Mouse (Mus musculus): ENCODE measurements around the gene Tia1. TPM values are rescaled to one million over a fixed set of nuclear protein-coding genes. Genes with fewer than 3 reads are reported as not detected.
A peak's percentile ranks its signal among the peaks of the same experiment; 100 is the strongest.

The Tia1 gene
- polyA plus RNA-seq, 1 experiment, result 331 TPM

GRCm38 (mm10) chr6:86400972-86401371, 3.0 kb upstream of the Tia1 start:
- DNase-seq (ENCODE audit: low read depth), result peak; percentile 84
- TF ChIP-seq POLR2A (IDR thresholded peaks at IDR 0.05; ENCODE audit: borderline replicate concordance, extremely low read depth, insufficient read depth, insufficient read length, poor library complexity, severe bottlenecking) (no peak), CTCF (IDR thresholded peaks at IDR 0.05; ENCODE audit: borderline replicate concordance, extremely low read depth, insufficient read depth, insufficient read length) (peak; percentile 70; the same call in 1 of the 2 replicates)

- TF ChIP-seq POLR2A (IDR thresholded peaks at IDR 0.05; ENCODE audit: borderline replicate concordance, extremely low read depth, insufficient read depth, insufficient read length, poor library complexity, severe bottlenecking), result no peak
- no peak for TF ChIP-seq CTCF (IDR thresholded peaks at IDR 0.05; ENCODE audit: borderline replicate concordance, extremely low read depth, insufficient read depth, insufficient read length)
- DNase-seq (ENCODE audit: low read depth), result no peak
These were observed 1.1 kb upstream of the Tia1 start for GRCm38 (mm10) chr6:86402681-86403607.

- TF ChIP-seq CTCF (IDR thresholded peaks at IDR 0.05; ENCODE audit: borderline replicate concordance, extremely low read depth, insufficient read depth, insufficient read length) (no peak), POLR2A (IDR thresholded peaks at IDR 0.05; ENCODE audit: borderline replicate concordance, extremely low read depth, insufficient read depth, insufficient read length, poor library complexity, severe bottlenecking) (no peak)
These were observed 305 bp upstream of the Tia1 start for GRCm38 (mm10) chr6:86403728-86404099.

GRCm38 (mm10) chr6:86404996-86405395, 977 bp downstream of the Tia1 start:
- peak; percentile 62 for DNase-seq (ENCODE audit: low read depth)
- TF ChIP-seq POLR2A (IDR thresholded peaks at IDR 0.05; ENCODE audit: borderline replicate concordance, extremely low read depth, insufficient read depth, insufficient read length, poor library complexity, severe bottlenecking) (no peak), CTCF (IDR thresholded peaks at IDR 0.05; ENCODE audit: borderline replicate concordance, extremely low read depth, insufficient read depth, insufficient read length) (no peak)

More at GRCm38 (mm10) chr6:86403728-86404099, 305 bp upstream of the Tia1 start:
- DNase-seq (ENCODE audit: low read depth), result peak; percentile 93

- no peak for TF ChIP-seq POLR2A (IDR thresholded peaks at IDR 0.05; ENCODE audit: borderline replicate concordance, extremely low read depth, insufficient read depth, insufficient read length, poor library complexity, severe bottlenecking)
- no peak for TF ChIP-seq CTCF (IDR thresholded peaks at IDR 0.05; ENCODE audit: borderline replicate concordance, extremely low read depth, insufficient read depth, insufficient read length)
- DNase-seq (ENCODE audit: low read depth), result peak; percentile 20
These were observed 2.3 kb downstream of the Tia1 start for GRCm38 (mm10) chr6:86406306-86406705.

GRCm38 (mm10) chr6:86418711-86419110, 14.7 kb downstream of the Tia1 start:
- DNase-seq (ENCODE audit: low read depth), result no peak
- TF ChIP-seq POLR2A (IDR thresholded peaks at IDR 0.05; ENCODE audit: borderline replicate concordance, extremely low read depth, insufficient read depth, insufficient read length, poor library complexity, severe bottlenecking), result no peak
- no peak for TF ChIP-seq CTCF (IDR thresholded peaks at IDR 0.05; ENCODE audit: borderline replicate concordance, extremely low read depth, insufficient read depth, insufficient read length)

GRCm38 (mm10) chr6:86419239-86419638, 15.2 kb downstream of the Tia1 start:
- no peak for DNase-seq (ENCODE audit: low read depth)

GRCm38 (mm10) chr6:86420491-86420890, 16.5 kb downstream of the Tia1 start:
- no peak for DNase-seq (ENCODE audit: low read depth)
- TF ChIP-seq CTCF (IDR thresholded peaks at IDR 0.05; ENCODE audit: borderline replicate concordance, extremely low read depth, insufficient read depth, insufficient read length), result peak; percentile 34; the same call in 1 of the 2 replicates
- no peak for TF ChIP-seq POLR2A (IDR thresholded peaks at IDR 0.05; ENCODE audit: borderline replicate concordance, extremely low read depth, insufficient read depth, insufficient read length, poor library complexity, severe bottlenecking)

More at GRCm38 (mm10) chr6:86419239-86419638, 15.2 kb downstream of the Tia1 start:
- TF ChIP-seq POLR2A (IDR thresholded peaks at IDR 0.05; ENCODE audit: borderline replicate concordance, extremely low read depth, insufficient read depth, insufficient read length, poor library complexity, severe bottlenecking) (no peak), CTCF (IDR thresholded peaks at IDR 0.05; ENCODE audit: borderline replicate concordance, extremely low read depth, insufficient read depth, insufficient read length) (no peak)

- TF ChIP-seq CTCF (IDR thresholded peaks at IDR 0.05; ENCODE audit: borderline replicate concordance, extremely low read depth, insufficient read depth, insufficient read length), result no peak
- TF ChIP-seq POLR2A (IDR thresholded peaks at IDR 0.05; ENCODE audit: borderline replicate concordance, extremely low read depth, insufficient read depth, insufficient read length, poor library complexity, severe bottlenecking), result no peak
These were observed 22.3 kb downstream of the Tia1 start, which contains the start of gene Gm44790 for GRCm38 (mm10) chr6:86426358-86426757. Gene Gm44790 (plus strand): TSS chr6:86426658.

GRCm38 (mm10) chr6:86431531-86431930, 27.5 kb downstream of the Tia1 start:
- no peak for DNase-seq (ENCODE audit: low read depth)
- no peak for TF ChIP-seq POLR2A (IDR thresholded peaks at IDR 0.05; ENCODE audit: borderline replicate concordance, extremely low read depth, insufficient read depth, insufficient read length, poor library complexity, severe bottlenecking)
- no peak for TF ChIP-seq CTCF (IDR thresholded peaks at IDR 0.05; ENCODE audit: borderline replicate concordance, extremely low read depth, insufficient read depth, insufficient read length)

More at GRCm38 (mm10) chr6:86426358-86426757, 22.3 kb downstream of the Tia1 start, which contains the start of gene Gm44790:
- no peak for DNase-seq (ENCODE audit: low read depth)

GRCm38 (mm10) chr6:86433696-86434095, 29.7 kb downstream of the Tia1 start:
- TF ChIP-seq POLR2A (IDR thresholded peaks at IDR 0.05; ENCODE audit: borderline replicate concordance, extremely low read depth, insufficient read depth, insufficient read length, poor library complexity, severe bottlenecking), result no peak
- no peak for DNase-seq (ENCODE audit: low read depth)

Measured in brain, embryonic 14.5 days (tissue).